Mouse (Mus musculus): ENCODE measurements around the gene Dmd.
"Not testable (repeated sequence)": the region's sequence is repeated elsewhere in the genome, so short reads cannot be mapped to it uniquely, and the experiment has no call there.

Dmd gene

GRCm38 (mm10) chrX:82948630-82949029, at the start of gene Dmd:
TSS of gene Dmd (plus strand) at chrX:82948870.
- DNase-seq, result no peak

DNA sequence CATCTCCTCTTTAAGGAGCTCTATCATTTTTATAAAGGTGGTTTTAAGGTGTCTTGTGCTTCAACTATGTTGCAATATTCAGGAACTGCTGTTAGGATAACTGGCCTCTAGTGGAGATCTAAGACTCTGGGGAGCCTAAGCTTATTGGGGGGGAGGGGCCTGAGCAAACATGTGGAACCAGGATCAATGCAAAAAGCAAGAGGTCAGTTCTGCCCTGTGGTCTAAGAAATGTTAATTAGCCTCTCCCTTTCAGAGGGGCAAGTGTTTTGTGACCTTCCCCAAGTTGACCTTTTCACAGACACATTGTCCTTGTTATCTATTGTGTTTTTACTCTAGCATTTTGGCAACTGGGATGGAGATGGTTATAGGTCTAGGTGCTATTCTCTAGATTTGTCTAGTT, 47.2 kb upstream of the Dmd start:
- DNase-seq, result no peak

DNA sequence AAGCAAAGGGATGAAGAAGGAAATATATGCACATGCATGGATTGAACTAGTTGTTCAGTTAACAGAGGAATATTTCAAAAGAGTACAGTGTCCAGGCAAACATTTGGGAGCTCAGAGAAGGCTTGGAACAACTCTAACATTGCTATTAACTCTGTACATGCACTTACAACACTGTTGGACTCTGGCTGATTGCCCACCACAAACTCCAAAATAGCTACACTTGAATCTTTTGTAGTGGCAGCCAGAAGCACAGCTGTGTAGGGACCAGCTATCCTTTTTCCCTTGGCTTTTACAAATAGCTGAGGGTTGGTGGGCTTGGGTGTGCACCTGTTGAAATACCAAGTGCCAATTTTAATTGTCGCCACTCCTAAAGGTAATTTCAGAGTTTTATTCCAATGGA, 39.0 kb downstream of the Dmd start:
- no peak for DNase-seq

DNA sequence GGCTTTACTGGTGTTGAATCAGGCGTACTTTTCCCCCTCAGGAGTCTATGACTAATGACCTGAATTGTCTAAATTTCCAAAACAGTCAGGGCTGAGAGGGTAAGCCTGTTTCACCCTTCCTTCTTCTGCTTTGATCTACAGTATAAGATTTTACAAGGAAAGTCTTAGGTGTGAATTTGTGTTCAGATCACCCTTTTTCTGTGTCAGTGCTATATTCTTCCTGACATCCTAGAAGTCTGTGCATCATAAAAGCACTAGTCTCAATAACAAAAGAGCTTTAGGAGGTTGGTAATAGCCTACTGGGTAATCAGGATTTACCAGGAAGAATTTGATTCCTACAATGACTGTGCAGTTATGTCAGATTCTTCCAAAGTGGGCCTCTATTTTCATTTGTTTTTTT, 101.5 kb downstream of the Dmd start:
- no peak for DNase-seq

- DNase-seq, result no peak
Observed at GRCm38 (mm10) chrX:83116171-83116876, 167.7 kb downstream of the Dmd start.

DNA sequence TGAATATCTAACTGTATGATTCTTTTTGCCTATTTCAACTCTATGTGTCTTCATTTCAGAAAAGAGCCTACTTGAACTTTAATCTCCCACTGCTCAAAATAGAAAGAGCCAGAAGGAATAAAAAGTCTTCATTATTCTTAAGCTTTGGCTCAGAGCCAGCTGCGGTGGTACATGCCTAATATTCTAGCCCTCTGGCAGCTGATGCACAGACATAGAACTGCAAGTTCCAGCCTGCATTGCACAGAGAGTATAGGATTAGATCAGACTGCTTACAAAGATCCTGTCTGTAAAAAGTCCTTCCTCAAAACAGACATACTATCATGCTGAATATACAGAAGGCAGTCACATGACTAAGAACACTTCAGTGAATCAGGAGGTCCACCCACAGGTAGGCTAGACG, 168.5 kb downstream of the Dmd start:
- DNase-seq, result no peak

- DNase-seq, result no peak
Observed at GRCm38 (mm10) chrX:83220563-83220962, 271.9 kb downstream of the Dmd start.

DNA sequence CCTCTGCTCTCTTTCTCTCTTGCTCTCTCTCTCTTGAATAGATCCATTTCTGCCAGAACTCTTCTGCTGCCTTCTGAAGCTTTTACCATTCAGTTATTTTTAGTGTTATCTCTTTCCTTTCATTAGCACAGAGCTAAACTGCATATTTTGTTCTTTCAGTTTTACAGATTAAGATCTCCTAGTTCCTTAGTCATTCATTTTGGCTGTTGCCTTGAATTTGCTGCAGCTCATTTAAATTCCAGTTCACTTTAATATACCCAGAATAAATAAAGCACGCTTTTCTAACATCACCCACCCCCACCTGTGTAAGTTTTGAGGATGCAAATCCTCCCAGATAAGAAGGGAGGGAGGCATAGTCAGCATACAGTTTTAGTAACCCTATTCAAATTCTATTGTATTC, 272.4 kb downstream of the Dmd start:
- DNase-seq, result no peak

DNA sequence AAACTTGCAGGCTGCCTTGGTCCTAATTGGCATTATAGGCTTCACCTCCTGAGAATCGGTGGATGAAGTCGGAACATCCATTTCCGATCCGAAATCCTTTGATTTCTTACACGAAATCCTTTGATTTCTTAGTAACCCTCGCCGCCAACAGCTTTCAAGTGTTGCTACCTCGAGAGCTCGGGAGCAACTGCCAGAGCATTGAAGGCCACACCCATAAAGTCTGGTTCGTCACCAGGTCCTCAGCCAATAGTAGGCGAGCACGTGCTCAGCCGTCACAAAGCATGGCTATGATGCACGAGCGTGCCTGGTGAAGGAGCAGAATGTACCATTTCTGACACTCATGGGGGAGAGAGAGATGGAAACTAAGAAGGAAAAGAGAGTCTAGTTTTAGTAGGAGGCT, 538.9 kb downstream of the Dmd start, which contains the start of gene Tsga8:
Tsga8 (minus strand) TSS at position 327 of the 400 bp plus-strand sequence.
- DNase-seq, result no peak

GRCm38 (mm10) chrX:83674998-83675397, 726.3 kb downstream of the Dmd start:
- DNase-seq, result no peak

DNA sequence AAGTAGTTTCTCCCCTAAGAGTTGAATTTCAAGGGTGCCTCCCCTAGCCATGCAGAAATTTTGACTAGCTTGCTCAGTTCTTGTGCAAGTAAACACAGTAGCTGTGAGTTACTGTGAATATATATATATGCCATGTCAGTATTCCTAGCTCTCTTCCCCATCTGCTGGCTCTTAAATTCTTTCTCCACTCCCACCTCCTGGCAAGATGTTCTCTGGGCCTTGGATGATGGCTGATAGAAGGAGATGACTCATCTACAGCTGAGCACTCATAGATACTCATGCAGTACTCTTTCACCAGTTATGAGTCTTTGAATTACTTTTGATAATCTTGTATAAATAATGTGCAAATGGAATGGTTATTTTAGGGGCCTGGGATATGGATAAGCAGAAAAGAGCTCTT, 737.9 kb downstream of the Dmd start:
- DNase-seq, result no peak

- no peak for DNase-seq
Observed at GRCm38 (mm10) chrX:83740533-83740932, 791.9 kb downstream of the Dmd start.

DNA sequence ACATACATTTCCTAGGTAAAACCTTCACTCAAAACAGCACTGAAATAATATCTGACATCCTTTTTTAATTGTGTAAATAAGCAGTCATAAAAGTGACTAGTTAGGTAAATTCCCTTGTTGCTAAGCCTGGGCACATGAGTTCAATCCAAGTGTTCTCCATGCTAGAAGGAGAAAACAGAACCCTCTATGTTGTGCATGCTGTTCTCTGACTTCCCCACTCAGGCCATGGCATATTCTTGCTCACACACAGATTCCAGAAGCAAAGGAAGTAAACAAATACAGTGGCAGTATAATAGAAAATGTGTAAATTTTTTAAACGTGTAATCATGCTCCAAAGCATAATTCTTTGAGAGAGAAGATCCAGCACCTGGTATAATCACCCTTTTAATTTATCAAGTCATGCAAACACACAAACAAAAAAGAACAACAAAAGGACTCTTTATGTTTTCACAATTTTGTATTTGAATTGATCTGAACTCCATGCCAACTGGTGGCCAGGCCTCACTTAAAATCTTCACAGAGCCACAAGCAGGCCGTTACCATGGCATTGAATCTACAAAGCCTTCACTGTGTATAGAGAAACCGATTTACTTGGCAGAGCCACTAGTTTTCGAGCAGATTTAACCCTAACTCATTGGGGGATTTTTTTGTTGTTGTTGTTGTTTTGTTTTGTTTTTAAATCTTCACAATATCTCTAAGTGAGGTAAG, 797.8 kb downstream of the Dmd start:
- DNase-seq, result no peak

DNA sequence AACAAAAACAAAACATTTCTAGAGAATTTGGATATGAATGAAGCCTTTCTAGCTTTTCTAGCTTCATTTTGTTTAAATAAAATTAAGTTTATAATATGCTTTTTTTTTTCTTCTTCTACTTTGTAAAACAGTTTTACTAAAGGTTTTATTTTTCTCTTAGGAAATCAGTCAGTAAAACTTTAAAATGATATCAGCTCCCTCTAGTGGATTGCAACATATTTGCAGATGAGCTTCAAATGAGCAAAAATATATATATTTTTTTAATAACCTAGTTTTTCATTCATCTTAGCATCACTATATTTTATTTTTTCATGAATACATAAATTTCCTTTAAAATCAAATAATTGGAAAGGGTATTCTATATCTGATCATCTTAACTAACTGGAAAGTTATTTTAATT, 838.7 kb downstream of the Dmd start:
- DNase-seq, result no peak

DNA sequence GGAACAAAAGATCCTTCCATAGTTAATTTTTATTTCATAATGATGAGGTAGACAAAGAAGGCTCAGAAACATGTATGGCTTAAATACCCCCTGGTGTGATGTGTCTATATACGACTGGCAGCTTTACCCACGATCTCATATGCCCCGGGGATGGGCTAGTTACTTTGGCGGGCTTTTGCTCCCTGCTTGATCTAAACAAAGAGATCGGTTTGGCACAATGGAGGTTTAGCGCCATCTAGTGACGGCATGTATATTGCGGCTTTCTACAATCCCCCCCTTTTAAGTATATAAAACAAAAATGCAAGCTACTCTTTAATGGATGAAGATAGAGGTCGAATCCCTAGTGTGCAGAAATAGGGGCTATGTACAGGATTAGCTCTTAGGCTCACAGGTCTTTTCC, 918.8 kb downstream of the Dmd start:
- peak; percentile 5 for DNase-seq

GRCm38 (mm10) chrX:83875389-83875788, 926.7 kb downstream of the Dmd start:
- peak; percentile 19 for DNase-seq

- no peak for DNase-seq
Observed at GRCm38 (mm10) chrX:83975895-83976294, 1027.2 kb downstream of the Dmd start.

- DNase-seq, result peak; percentile 35
Observed at GRCm38 (mm10) chrX:84001294-84001693, 1052.6 kb downstream of the Dmd start.

GRCm38 (mm10) chrX:84062431-84062830, 1113.8 kb downstream of the Dmd start:
- DNase-seq, result not testable (repeated sequence)

GRCm38 (mm10) chrX:84165872-84166271, 1217.2 kb downstream of the Dmd start:
- DNase-seq, result no peak

DNA sequence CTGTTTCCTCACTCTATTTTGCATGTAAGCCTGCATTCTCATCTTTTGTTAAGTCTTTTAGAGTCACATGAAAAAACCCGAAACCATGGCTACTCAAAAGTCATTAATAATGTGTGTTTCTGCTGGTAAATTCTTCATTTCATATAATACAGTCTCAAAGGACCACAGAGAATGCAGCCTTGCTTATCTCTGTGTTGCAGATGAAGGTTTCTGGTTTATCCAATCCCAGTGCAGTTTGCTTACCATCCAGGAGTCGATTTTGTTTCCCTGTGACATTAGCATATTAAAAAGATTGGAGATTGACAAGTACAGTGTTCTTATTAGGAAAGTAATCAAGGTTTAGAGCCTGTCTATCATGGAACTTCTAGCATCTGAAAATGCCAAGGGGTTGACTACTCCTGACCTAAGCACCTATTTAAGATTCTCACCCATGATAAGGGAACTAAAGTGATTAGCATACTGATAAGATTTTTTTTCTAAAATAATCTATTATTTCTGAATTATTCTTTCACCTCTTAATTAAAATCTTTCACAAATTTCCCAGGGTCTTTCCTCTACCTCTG, 1292.7 kb downstream of the Dmd start:
- DNase-seq, result no peak

GRCm38 (mm10) chrX:84330593-84330992, 1381.9 kb downstream of the Dmd start:
- no peak for DNase-seq

DNA sequence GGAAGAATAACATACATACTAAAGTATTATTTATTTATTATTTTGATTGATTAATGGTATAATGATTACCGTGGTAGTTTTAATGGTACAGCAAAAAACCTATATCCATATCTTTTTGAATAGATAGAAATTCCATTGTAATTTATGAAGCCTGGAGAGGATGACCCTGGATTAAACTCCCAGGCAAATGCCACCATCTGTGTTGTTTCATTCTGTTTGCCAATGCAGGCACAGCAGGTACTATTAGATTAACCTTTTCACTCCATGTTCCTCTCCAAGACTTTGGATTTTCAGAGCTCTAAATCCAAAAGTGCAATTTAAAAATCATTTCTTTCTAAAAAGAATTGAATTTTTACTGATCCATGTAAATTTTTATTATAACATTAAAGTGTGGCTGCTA, 1383.5 kb downstream of the Dmd start:
- DNase-seq, result no peak

DNA sequence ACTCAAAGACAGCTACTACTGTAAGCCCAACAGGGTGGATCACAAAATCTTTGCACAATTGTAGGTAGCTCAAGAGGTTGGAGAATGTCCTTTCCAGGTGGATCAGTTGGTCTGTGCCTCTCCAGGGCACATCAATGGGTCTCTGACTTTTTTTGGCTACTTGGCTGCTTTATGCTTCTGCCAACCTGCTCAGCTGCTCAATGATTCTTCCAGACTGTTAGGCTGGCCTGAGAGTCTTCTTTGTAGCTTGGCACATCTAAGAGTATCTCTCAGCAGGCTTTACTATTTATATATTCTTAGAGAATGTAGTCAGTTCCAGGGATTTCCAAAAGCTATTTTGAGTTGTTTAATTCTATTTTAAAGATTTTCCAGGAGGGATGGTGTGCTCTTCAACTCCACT, 1416.3 kb downstream of the Dmd start:
- no peak for DNase-seq
